Mouse (Mus musculus): ENCODE data around the gene Foxd3.

Foxd3 gene

DNA sequence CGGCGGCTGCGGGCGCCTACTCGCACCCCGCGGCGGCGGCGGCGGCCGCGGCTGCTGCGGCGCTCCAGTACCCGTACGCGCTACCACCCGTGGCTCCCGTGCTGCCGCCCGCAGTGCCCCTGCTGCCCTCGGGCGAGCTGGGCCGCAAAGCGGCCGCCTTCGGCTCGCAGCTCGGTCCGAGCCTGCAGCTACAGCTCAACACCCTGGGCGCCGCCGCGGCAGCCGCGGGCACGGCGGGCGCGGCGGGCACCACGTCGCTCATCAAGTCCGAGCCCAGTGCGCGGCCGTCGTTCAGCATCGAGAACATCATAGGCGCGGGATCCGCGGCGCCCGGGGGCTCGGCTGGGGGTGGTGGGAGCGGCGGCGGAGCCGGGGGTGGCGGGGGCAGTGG lies 1.3 kb downstream of the Foxd3 start:
- DNase-seq (ENCODE audit: low read depth, low spot score) = no peak

DNA sequence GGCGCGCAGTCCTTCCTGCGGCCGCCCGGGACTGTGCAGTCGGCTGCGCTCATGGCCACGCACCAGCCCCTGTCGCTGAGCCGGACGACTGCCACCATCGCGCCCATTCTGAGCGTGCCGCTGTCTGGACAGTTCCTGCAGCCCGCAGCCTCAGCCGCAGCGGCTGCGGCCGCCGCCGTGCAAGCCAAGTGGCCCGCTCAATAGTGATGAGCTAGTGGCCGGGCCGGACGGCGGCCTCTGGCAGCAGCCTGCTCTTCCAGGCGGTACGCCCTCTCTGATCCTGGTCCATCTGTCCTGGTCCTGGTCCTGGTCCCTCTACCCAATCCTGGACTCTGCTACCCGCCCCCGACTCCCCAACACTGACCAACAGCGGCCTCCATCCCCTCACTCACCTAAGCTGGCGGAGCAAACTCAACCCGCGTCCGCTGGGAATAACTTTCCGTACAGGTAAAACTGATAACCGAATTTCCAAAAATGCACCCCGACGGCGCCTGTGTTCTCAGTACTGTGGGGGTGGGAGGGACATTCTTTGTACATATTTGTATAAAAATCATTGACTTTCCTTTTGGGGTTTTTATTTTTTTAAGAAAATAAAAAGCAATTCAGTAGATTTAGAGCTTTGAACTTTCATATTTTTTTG lies 1.9 kb downstream of the Foxd3 start:
- no peak for DNase-seq (ENCODE audit: low read depth, low spot score)

DNA sequence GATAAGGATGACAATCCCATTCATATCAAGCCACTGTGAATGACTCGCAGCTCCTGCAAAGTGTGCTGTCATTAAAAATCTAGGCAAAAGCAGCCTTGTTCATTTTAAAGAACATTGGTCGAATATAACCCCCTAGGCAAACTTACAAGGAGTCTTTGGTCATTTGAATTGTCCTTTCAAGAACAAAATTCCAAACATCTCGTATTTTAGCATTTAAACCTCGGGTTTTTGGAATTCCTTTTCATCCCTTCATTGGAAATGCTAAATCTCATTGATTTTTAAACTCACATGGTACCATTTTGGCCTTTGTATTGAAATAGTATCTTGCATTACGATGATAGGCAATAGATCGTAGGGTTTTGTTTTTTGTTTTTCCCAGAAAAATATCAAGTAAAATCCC lies 2.8 kb downstream of the Foxd3 start:
- no peak for DNase-seq (ENCODE audit: low read depth, low spot score)

- DNase-seq (ENCODE audit: low read depth, low spot score) = no peak
Measured at GRCm38 (mm10) chr4:99659361-99660072, 3.4 kb downstream of the Foxd3 start.

GRCm38 (mm10) chr4:99660073-99660611 lies 4.0 kb downstream of the Foxd3 start:
- no peak for DNase-seq (ENCODE audit: low read depth, low spot score)

- no peak for DNase-seq (ENCODE audit: low read depth, low spot score)
Measured at GRCm38 (mm10) chr4:99660981-99661380, 4.9 kb downstream of the Foxd3 start.

DNA sequence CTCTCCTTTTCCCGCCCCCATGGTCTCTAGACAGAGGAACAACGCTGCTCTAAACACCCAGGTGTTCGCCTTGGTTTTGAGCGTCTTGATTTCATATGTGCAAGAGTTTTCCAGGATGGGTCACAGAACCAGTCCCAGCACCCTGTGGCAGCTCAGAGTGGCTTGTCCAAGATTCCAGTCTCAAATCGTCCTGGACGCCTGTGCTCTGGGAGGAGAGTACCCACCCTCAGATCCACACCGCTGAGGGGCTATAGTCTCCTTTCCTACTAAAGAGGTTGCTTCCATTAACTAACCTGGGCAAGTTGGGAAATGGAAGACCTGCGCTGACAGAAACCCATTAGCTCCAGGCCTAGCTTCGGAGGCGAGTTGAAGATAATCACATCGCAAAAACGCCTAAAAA lies 5.9 kb downstream of the Foxd3 start:
- DNase-seq (ENCODE audit: low read depth, low spot score) = no peak

DNA sequence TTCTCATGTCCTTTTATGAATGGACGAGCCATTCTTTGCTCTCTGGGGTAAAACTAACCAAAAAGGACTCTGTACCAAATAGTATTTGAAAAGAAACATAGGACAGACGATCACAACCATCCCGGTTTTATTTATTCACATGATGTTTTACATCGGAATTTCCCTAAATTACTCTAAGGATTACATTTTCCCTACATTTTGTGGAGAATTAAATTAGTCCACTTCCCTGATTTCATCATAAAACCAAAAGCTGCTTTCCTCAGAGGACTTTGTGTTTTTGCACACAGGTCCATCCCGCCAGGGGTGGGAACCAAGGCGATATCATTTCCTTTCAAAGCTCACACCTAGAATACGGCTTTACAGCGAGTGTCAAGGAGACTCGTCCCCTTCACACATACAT lies 6.3 kb downstream of the Foxd3 start:
- no peak for DNase-seq (ENCODE audit: low read depth, low spot score)

GRCm38 (mm10) chr4:99662841-99663567 lies 6.9 kb downstream of the Foxd3 start:
- DNase-seq (ENCODE audit: low read depth, low spot score) = no peak

- no peak for DNase-seq (ENCODE audit: low read depth, low spot score)
Measured at GRCm38 (mm10) chr4:99663710-99664109, 7.6 kb downstream of the Foxd3 start.

- no peak for DNase-seq (ENCODE audit: low read depth, low spot score)
Measured at GRCm38 (mm10) chr4:99670203-99670851, 14.2 kb downstream of the Foxd3 start.

GRCm38 (mm10) chr4:99675191-99675590 lies 19.1 kb downstream of the Foxd3 start:
- no peak for DNase-seq (ENCODE audit: low read depth, low spot score)

DNA sequence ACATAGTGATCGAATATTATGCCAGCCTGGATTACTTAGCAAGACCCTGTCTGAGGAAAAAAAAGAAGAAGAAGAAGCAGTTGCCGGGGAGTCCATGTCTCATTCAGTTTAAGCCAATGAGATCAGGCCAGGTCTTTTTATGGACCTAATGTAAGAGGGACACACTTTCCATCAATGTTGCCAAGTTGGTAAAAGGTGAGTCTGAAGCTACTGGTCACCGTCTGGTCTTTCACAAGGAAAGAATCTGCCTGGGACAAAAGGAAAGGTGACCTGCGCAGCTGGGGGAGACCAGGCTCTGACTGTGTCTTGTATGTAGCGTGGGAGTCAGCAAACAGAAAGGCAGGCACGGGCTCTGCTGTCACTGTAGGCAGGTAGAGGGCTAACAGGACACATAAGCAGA lies 27.8 kb downstream of the Foxd3 start:
- DNase-seq (ENCODE audit: low read depth, low spot score) = no peak

GRCm38 (mm10) chr4:99686308-99686707 lies 30.2 kb downstream of the Foxd3 start:
- DNase-seq (ENCODE audit: low read depth, low spot score) = no peak
